Mouse (Mus musculus) ES-Bruce4 (cell line): ENCODE data around the gene Wdr89. TPM values are rescaled to one million over a fixed set of nuclear protein-coding genes. Genes with fewer than 3 reads are reported as not detected.

Experiments used
- H3K27ac ChIP-seq: 2 replicates; pipeline ENCODE4 v1.5.1; 2012; ENCODE audit warnings: low read length, inconsistent platforms; ENCODE audit not compliant: insufficient read depth
- H3K27me3 ChIP-seq: 2 replicates; pipeline ENCODE4 v1.6.1; 2012; ENCODE audit warnings: mild to moderate bottlenecking, low read length, inconsistent platforms; ENCODE audit not compliant: control insufficient read depth, poor library complexity, insufficient read depth, severe bottlenecking
- H3K36me3 ChIP-seq: 2 replicates; pipeline ENCODE4 v1.6.1; 2012; ENCODE audit warnings: inconsistent platforms, mild to moderate bottlenecking, low read length, moderate library complexity; ENCODE audit not compliant: control insufficient read depth, poor library complexity, insufficient read depth, severe bottlenecking
- H3K4me1 ChIP-seq: one replicate; pipeline ENCODE4 v1.8.1; 2011; ENCODE audit warnings: low read length; ENCODE audit not compliant: control insufficient read depth, insufficient read depth
- H3K4me3 ChIP-seq: 2 replicates; pipeline ENCODE4 v1.5.1; 2011; ENCODE audit warnings: low read depth, mild to moderate bottlenecking, low read length
- H3K9ac ChIP-seq: 2 replicates; pipeline ENCODE4 v1.6.1; 2012; ENCODE audit warnings: low read depth, mild to moderate bottlenecking, inconsistent platforms; ENCODE audit not compliant: poor library complexity, severe bottlenecking
- H3K9me3 ChIP-seq: replicated peaks from 2 replicates; pipeline ENCODE4 v1.6.1; 2012; ENCODE audit warnings: mild to moderate bottlenecking, low read length, inconsistent platforms; ENCODE audit not compliant: control insufficient read depth, poor library complexity, insufficient read depth, severe bottlenecking
- CTCF ChIP-seq: IDR thresholded peaks from one replicate; pipeline ENCODE4 v1.8.1; 2011; ENCODE audit warnings: low read depth, low read length
- EP300 ChIP-seq: IDR thresholded peaks from 2 replicates; pipeline ENCODE4 v1.6.1; 2011; ENCODE audit warnings: low read depth, low read length; ENCODE audit not compliant: insufficient read depth
- POLR2A ChIP-seq: IDR thresholded peaks from one replicate; pipeline ENCODE4 v1.8.1; 2011; ENCODE audit warnings: low read length; ENCODE audit not compliant: insufficient read depth
- polyA plus RNA-seq: library from polyadenylated mRNA; stranded (reverse); fragments of >200 nt; gene quantifications from 2 replicates; pipeline ENCODE4 v1.2.4, GENCODE M21; 2011; ENCODE audit warnings: low read depth; ENCODE audit not compliant: missing spikeins, insufficient read depth, insufficient read length

The Wdr89 gene
- polyA plus RNA-seq, 1 experiment = 75.8 TPM

DNA sequence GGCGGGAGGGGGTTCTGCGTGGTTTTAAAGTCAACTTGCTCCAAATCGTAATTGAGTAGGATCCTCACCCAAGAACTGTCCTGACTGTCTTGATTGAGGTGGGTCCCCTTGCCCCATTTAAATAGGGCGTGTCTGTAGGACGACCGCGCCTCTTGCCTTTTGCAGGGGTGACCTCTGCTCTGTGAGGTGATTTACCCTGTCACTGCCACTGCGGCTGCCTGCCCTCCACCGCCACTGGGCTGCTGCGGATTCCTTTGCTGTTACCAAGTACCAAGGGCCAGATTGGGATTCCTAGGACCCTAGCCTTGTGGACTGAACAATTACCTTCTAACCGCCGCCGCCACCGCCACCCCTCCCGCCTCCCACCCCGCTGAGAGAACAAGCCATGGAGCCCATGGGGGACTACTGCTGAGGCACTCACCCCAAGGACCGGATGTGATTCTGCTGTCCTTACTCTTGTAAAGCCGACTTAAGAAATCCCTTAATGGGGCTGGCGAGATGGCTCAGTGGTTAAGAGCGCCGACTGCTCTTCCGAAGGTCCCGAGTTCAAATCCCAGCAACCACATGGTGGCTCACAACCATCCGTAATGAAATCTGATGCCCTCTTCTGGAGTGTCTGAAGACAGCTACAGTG lies 53.1 kb downstream of the Wdr89 start:
- TF ChIP-seq CTCF (no peak), EP300 (no peak), POLR2A (no peak)
- H3K4me3 ChIP-seq = peak overlapping the region; percentile 64
- no peaks in the 10 kb centered on the region for H3K9me3 ChIP-seq
- H3K9ac ChIP-seq = peak overlapping the region; percentile 27
- no peaks in the 10 kb centered on the region for H3K36me3 ChIP-seq
- H3K27ac ChIP-seq = no peak overlapping the region
- H3K4me1 ChIP-seq = no peaks in the 10 kb centered on the region
- no peaks in the 10 kb centered on the region for H3K27me3 ChIP-seq

DNA sequence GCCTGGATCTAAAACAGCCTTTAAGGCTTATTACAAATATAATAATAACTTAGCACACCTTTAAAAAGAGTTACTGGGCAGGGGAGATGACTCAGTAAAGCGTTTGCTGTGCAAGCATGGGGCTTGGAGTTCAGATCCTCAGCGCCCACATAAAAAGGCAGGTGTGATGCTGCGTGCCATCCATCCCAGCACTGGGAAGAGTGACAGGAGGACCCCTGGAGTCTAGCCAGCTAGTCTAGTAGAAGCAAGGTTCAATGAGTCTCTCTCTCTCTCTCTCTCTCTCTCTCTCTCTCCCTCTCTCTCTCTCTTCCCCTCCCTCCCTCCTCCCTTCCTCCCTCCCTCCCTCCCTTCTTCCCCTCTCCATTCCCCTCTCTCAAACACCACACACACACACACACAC lies 53.8 kb downstream of the Wdr89 start:
- no peak for TF ChIP-seq POLR2A
- no peak for TF ChIP-seq CTCF
- TF ChIP-seq EP300 = no peak
- Histone ChIP-seq H3K4me3 (peak overlapping the region; percentile 64; the same call in 1 of the 2 replicates), H3K9ac (no peak overlapping the region), H3K4me1 (no peaks in the 10 kb centered on the region), H3K36me3 (no peaks in the 10 kb centered on the region), H3K9me3 (no peaks in the 10 kb centered on the region), H3K27me3 (no peaks in the 10 kb centered on the region), H3K27ac (no peak overlapping the region)

DNA sequence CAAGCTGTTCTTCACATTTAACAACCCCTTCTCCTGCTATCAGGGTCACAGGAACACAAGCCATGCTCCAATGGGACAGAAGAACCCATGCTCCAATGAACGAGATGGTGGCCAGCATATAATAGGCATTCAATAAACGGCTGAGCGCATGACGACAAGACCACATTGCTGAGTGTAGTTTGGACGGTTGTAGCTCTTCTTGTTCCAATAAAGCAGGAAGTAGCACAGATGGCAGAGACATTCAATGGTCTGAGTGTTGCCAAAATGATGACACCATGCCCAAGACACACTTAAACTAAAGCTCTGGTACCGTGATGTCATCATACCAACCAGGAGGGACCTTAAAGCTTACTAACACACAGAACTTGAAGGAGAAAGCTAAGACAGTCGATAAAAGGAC lies 56.6 kb downstream of the Wdr89 start:
- H3K27ac ChIP-seq = no peak overlapping the region
- no peaks in the 10 kb centered on the region for H3K27me3 ChIP-seq
- no peaks in the 10 kb centered on the region for H3K36me3 ChIP-seq
- no peak overlapping the region for H3K9ac ChIP-seq
- TF ChIP-seq POLR2A = no peak
- no peak for TF ChIP-seq CTCF
- no peak for TF ChIP-seq EP300
- no peaks in the 10 kb centered on the region for H3K9me3 ChIP-seq
- no peaks in the 10 kb centered on the region for H3K4me1 ChIP-seq
- H3K4me3 ChIP-seq = no peak overlapping the region

- H3K4me3 ChIP-seq = no peak overlapping the region
- no peaks in the 10 kb centered on the region for H3K9me3 ChIP-seq
- TF ChIP-seq EP300 (no peak), POLR2A (no peak), CTCF (no peak)
- no peaks in the 10 kb centered on the region for H3K36me3 ChIP-seq
- no peak overlapping the region for H3K27ac ChIP-seq
- H3K9ac ChIP-seq = no peak overlapping the region
- H3K27me3 ChIP-seq = no peaks in the 10 kb centered on the region
- H3K4me1 ChIP-seq = no peaks in the 10 kb centered on the region
These were observed 69.8 kb downstream of the Wdr89 start for GRCm38 (mm10) chr12:75599490-75599889.

DNA sequence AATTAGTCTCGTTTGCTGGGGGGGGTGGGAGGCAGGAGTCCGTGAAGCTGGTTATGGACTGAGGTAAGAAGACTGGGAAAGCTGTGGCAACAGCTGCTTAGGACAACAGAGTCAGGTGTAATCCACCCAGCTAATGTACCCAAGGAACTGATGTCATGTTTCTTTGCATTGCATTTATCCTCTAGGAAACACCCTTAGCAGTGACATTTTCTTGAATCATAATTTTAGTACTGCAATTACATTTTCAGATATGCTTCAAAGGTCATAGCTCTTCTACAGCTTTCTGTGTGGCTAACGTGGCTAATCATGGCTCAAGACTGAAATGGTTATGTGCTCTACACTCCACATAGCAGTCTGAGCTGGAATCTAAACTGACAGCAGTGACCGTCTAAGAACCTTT lies 70.3 kb downstream of the Wdr89 start:
- H3K27ac ChIP-seq = no peak overlapping the region
- H3K4me1 ChIP-seq = no peaks in the 10 kb centered on the region
- H3K27me3 ChIP-seq = no peaks in the 10 kb centered on the region
- no peak overlapping the region for H3K9ac ChIP-seq
- H3K4me3 ChIP-seq = no peak overlapping the region
- H3K9me3 ChIP-seq = no peaks in the 10 kb centered on the region
- no peaks in the 10 kb centered on the region for H3K36me3 ChIP-seq
- TF ChIP-seq POLR2A (no peak), EP300 (no peak), CTCF (no peak)

DNA sequence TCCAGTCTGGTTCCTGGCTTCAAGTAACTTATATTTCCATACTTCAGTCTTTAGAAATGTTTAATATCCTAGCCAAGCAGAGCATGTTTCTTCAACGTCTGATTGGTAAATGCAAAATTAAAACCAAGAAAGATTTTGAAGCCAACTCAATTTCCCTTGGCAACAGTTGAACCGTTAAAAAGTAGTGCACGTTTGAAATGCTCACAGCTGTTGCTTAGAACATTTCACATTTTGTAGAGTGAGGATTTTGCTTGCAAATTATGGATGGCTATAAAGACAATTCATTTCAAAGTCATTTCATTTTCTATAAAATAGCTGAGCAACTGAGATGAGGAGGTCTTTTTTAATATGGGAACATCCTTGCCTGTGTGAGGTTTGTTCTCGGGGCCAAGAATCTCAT lies 71.6 kb downstream of the Wdr89 start:
- Histone ChIP-seq H3K9me3 (no peaks in the 10 kb centered on the region), H3K9ac (no peak overlapping the region), H3K27ac (no peak overlapping the region), H3K36me3 (peaks cover 4% of the 10 kb centered on the region; the same call in 1 of the 2 replicates), H3K27me3 (no peaks in the 10 kb centered on the region), H3K4me1 (no peaks in the 10 kb centered on the region), H3K4me3 (no peak overlapping the region)
- TF ChIP-seq CTCF (no peak), POLR2A (no peak), EP300 (no peak)
